ENCODE assay signal across 15 mouse cellular contexts in genomic region chr2:136570856-136571255, GRCm38 (mm10).
"Had no signal": no experiment of that assay in that cellular context is flagged by ENCODE, and none has a peak within 500 bp of the region (broad histone marks: within the 10 kb centered on the region; RNA-seq: fewer than 3 reads in every experiment).

No protein-coding gene starts in this region.

- ATAC-seq: midbrain, embryonic 13.5 days; midbrain, embryonic 15.5 days had no signal

- H3K36me3 ChIP-seq: midbrain, embryonic 13.5 days; midbrain, embryonic 15.5 days; neural tube, embryonic 12.5 days; stomach, embryonic 15.5 days had no signal

- H3K4me3 ChIP-seq: megakaryocyte, embryonic 14.5 days; midbrain, embryonic 13.5 days; midbrain, embryonic 15.5 days; neural tube, embryonic 12.5 days; stomach, embryonic 15.5 days had no signal

- H3K27me3 ChIP-seq: megakaryocyte, embryonic 14.5 days; midbrain, embryonic 13.5 days; midbrain, embryonic 15.5 days; neural tube, embryonic 12.5 days; stomach, embryonic 15.5 days had no signal

- H3K27ac ChIP-seq: macrophage; midbrain, embryonic 13.5 days; midbrain, embryonic 15.5 days; neural tube, embryonic 12.5 days; stomach, embryonic 15.5 days; stomach, postnatal 0 days had no signal

- H3K9ac ChIP-seq: lung, embryonic 14.5 days; midbrain, embryonic 13.5 days; midbrain, embryonic 15.5 days; neural tube, embryonic 12.5 days; stomach, embryonic 15.5 days had no signal

- H3K4me2 ChIP-seq: lung, embryonic 14.5 days; midbrain, embryonic 11.5 days; midbrain, embryonic 13.5 days; midbrain, embryonic 15.5 days; neural tube, embryonic 12.5 days; stomach, embryonic 15.5 days had no signal

- H3K9me3 ChIP-seq: megakaryocyte, embryonic 14.5 days; midbrain, embryonic 13.5 days; midbrain, embryonic 15.5 days; neural tube, embryonic 12.5 days; stomach, embryonic 15.5 days had no signal

- H3K4me1 ChIP-seq: megakaryocyte, embryonic 14.5 days; midbrain, embryonic 13.5 days; midbrain, embryonic 15.5 days; neural tube, embryonic 12.5 days; stomach, embryonic 15.5 days had no signal

- DNase-seq: lung, adult 18-20 months; lung, embryonic 14.5 days; lung, postnatal 10 days; right cerebral cortex, postnatal 14 days; thymus, adult 2 months; thymus, postnatal 25 days; thymus, postnatal 4 days had no signal
